Mouse (Mus musculus) retina, postnatal 1 day (tissue): ENCODE measurements at regions not wholly inside any gene's neighbourhood (a gene's known extent, or its start where the extent isn't known, plus 50 kb on each side); places are given as distances from the start of the nearest gene placed in this dataset.

ENCODE experiments used
- DNase-seq: peaks from one replicate; pipeline ENCODE4 v3.0.0-alpha.2; 2012

- no peak for DNase-seq
These were observed 508.0 kb upstream of the Adam5 start for GRCm38 (mm10) chr8:25332120-25332607.

DNA sequence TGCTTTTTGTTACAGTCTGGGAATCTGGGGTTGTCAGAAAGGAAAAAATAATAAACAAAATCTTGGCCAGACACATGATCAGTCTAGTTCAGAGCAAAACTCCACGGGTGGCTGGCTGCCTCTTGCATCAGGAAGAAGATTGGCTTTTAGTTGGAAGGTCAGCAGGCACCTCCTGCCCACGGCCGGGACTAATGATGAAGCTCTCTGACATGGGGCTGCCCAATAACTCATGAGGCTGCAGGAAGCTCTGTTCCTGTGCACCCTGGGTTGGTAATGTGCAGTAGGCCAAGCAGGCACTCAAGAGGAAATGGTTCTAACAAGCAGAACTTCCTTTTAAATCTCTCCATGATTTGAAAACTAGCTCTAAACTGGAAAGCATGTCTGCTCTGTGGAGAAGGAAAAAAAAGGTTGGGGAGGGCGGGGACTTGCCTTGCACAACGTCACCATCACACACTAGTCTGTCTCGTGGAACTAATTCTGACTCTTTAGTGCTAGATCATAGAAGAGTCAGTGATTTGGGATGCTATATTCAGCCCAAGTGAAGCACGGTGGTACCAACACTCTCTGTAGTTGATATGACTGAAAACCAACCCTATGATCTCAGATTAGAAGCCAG is 507.1 kb upstream of the Adam5 start:
- DNase-seq = no peak

DNA sequence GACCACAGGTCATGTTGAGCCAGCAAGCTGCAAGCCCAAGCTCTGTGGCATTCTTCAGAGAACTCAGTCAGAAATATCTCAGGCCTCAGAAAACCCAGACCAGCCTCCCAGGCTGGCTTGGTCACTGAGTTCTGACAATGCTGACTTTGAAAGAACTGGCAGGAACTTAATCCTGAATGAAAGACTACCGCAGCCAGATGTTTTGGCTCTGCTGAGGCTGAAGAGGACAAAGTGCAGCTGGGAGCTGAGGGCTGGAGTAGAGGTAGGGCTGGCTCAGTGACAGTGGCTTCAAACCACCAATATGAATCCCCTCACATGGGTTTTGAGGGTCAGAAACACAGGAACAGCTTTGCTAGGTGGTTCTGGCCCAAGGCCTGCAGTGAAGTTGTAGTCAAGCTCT is 505.6 kb upstream of the Adam5 start:
- DNase-seq = no peak

DNA sequence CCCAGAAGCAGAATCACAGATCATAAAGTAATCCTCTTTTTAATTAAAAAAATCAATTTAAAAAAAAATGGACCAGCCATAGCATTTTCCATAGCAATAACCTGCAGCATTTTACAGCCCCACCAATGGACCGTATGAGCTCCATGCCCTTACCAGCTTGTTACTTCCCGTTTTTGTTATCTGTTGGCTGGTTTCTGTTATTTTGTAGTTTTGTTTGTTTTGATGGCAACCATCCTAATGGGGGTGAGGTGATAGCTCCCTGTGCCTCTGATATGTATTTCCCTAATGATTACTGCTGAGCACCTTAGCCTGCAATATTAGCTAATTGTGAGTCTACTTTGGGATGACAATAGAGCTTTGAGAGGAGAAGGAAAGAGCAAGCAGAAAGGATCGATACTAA is 504.1 kb upstream of the Adam5 start:
- no peak for DNase-seq

GRCm38 (mm10) chr8:25326930-25327329 is 502.8 kb upstream of the Adam5 start:
- DNase-seq = no peak

DNA sequence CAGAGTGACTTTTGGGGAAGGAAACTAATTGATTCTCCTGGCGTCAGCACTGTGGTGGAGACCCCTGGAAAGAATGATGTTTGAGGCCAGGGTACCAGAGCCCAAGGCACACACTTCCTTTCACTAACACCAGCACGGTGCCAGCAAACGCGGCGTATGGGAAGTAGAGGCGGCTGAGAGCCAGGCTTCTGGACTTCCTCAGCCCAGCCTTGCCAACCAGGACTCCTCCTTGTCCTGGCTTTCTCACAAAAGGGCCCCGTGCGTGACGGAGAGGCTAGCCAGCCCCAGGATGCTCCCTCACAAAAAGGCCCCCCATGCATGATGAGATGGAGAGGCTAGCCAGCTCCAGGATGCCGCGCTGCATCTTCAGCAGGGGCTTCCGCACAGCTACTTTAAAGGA is 502.1 kb upstream of the Adam5 start:
- no peak for DNase-seq

- no peak for DNase-seq
These were observed 500.6 kb upstream of the Adam5 start for GRCm38 (mm10) chr8:25324731-25325130.

DNA sequence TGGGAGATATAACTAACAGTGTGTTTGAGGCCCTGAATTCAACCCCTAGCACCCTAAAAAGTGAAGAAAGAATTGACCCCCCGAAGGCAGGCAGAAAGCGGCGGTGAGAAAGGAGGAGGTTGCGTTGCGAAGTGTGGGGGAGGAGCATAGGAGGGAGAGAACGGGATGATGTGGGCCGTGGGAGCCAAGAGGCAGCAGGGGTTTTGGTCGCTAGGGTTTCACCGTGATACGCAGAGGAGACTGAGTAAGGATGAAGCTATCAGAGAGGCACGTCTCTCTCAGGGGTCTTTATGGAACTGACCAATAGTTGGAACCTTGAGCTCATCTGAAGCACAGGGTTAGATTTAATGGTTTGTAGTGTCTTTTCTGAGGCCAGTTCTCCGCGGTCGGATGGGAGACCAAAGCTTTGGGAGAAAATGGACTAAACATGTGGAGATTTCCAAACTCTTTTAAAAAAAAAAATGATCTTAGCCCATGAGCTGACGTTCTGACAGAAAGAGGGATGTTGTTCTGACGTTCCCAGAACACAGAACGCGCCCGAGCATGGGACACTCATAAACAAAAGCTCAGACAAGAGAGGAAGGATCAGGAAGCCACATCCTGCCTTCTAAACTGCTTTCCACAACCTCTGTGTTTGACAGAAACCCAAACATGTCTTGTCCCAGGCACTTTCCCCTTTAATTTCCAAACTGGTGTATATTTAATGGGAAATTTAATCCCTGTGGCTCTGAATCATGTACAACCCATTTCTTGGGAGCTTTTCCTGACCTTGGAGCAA is 499.7 kb upstream of the Adam5 start:
- no peak for DNase-seq

- DNase-seq = no peak
These were observed 492.2 kb upstream of the Adam5 start for GRCm38 (mm10) chr8:25316383-25316782.

DNA sequence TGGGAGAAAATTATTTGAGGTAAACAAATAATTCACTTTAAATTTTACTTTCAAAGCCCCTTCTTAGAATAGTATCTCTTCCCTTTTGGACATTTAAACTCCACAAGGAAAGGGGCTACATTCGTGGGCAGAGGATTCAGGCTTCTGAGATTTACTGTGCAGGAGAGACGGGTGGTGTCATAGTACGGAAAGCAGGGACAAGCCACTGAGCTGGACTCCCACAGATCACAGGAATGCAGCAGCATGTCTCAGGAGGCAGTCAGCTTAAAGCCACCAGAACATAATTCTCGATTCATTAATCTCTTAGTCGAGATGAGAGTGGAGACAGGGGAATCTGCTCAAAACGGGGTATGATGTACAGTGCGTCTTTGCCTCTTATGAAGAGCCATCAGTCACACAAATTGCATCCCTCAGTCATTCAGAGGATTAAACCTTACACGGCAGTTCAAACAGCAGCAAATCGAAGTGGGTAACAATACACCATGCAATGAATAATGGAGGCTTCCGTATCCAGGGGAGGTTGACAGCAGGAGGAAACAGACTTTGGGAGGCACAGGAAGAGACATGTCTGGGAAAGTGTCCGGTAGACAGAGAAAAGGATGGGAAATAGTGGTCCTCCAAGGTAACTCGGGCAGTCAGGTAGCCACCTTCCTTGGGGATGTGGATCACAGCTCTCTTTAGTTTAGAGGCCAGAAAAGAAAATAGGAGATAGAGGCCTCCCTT is 487.8 kb upstream of the Adam5 start:
- no peak for DNase-seq

DNA sequence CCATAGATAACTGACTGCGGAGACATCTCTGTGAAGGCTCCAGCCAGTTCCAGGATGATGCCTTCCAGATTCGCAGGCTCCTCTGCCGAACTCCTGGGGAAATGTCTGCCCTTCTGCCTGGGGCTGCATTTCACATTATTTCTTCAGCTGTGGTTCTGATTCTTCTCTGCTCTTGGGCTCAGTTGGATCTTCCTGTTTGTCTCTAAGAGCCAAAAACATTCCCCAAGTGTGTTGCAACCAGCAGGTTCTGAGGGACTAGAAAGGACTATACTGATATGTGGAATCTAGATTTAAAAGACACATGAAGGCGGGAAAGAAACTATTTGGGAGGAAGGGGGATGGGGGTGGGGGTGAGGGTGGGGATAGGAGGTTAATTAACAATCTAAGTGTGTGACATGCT is 483.8 kb upstream of the Adam5 start:
- no peak for DNase-seq

DNA sequence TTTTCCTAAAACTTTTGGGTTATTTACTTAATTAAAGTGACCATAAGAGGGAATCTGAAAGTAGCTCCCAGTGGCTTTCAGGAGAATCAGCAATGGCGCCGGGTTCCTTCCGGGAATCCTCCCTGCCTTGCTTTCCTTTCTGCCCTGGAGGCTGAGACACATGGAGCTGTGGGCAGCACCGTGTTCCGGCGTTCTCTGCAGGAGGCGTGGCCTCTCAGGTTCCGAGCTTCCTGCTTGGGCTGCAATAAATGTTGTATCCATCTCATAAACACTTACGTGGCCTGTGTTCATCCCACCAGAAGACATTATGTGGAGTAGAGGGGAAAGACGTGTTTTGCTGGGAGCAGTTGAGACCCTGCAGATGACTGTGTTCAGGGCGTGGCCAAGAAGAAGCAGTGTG is 483.3 kb upstream of the Adam5 start:
- DNase-seq = no peak

- DNase-seq = no peak
These were observed 482.8 kb upstream of the Adam5 start for GRCm38 (mm10) chr8:25306769-25307491.
